Mouse (Mus musculus): ENCODE measurements around the gene Prpf8.

DNA sequence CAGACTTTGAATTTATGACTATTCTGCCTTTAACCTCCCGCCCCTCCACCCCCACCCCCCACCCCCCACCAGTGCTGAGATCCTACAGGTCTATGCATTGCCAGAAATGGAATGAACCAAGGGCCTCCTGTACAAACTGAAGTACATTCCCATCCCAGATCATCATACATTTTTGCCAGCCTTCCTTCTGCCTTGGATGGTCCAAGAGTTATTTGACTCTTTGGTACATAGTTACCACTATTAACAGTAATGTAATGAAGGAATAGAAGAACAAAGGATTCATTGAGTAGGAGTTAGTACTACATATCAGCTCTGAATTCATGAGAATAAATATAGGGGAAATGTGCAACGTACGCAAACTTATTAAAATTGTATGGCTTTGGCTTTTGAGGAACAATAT is 424 bp upstream of the Prpf8 start:
- TF ChIP-seq CTCF (conservative IDR thresholded peaks at IDR 0.05 in 1 of 2, IDR thresholded peaks at IDR 0.05 in 1 of 2; ENCODE audit: low read depth in 2 of 2, low read length in 2 of 2) (no peak), POLR2A (IDR thresholded peaks at IDR 0.05; ENCODE audit: low read depth, low read length) (no peak), SIN3A (IDR thresholded peaks at IDR 0.05; ENCODE audit: low read length) (no peak)

Measured in CH12.LX (cell line).